Mouse (Mus musculus) heart, postnatal 0 days (tissue): ENCODE measurements at regions not wholly inside any gene's neighbourhood (a gene's known extent, or its start where the extent isn't known, plus 50 kb on each side); places are given as distances from the start of the nearest gene placed in this dataset.

Experiments used
- CTCF ChIP-seq: IDR thresholded peaks from 2 replicates; pipeline ENCODE4 v1.5.1; 2016; ENCODE audit warnings: antibody characterized with exemption, control low read depth, low read depth
- EP300 ChIP-seq: IDR thresholded peaks from 2 replicates; pipeline ENCODE4 v1.6.1; 2016; ENCODE audit warnings: antibody characterized with exemption, low read depth

- no peak for TF ChIP-seq CTCF
- no peak for TF ChIP-seq EP300
Measured at GRCm38 (mm10) chr7:137674596-137674995, 237.2 kb downstream of the Glrx3 start.
